In the genomic region with DNA sequence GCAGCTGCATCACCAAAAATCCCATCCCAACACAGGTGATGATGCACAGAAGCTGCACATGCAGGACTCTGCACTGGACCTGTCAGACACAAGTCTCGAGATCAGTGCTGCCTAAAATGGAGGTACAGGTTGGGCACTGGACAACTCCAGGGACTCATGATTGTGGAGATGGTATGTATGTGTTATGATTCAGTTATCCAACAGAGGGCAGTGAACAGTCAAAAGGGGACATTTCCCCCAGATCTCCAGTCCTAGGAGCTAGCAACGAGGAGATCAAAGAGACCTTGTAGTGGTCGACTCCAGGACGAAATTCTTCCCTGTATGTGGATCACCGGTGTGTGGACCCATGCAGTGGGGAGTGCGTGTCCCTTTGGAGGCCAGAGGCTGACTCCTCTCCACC, we compare ENCODE assay signal across 44 mouse cellular contexts. TPM values are rescaled to one million over a fixed set of nuclear protein-coding genes. Genes with fewer than 3 reads are reported as not detected.
DNase-seq lines count a peak whose midpoint lies in the region; ATAC-seq and TF ChIP-seq lines count a peak whose summit lies in the region.
"Had no signal": no experiment of that assay in that cellular context is flagged by ENCODE, and none has a peak within 500 bp of the region (broad histone marks: within the 10 kb centered on the region; RNA-seq: fewer than 3 reads in every experiment).

No protein-coding gene starts in this region.

- no peaks in the 10 kb centered on the region for H3K36me3 ChIP-seq in forebrain, postnatal 0 days (ENCODE audit: insufficient read depth)
- no peaks in the 10 kb centered on the region for H3K36me3 ChIP-seq in forebrain, embryonic 10.5 days (replicated peaks)
- H3K36me3 ChIP-seq: embryonic facial prominence, embryonic 12.5 days; forebrain, embryonic 12.5 days; G1E; heart, embryonic 15.5 days had no signal

- no peak overlapping the region for H3K9ac ChIP-seq in forebrain, postnatal 0 days
- H3K9ac ChIP-seq: embryonic facial prominence, embryonic 12.5 days; forebrain, embryonic 12.5 days; heart, embryonic 15.5 days; lung, embryonic 14.5 days had no signal

- H3K4me2 ChIP-seq in forebrain, postnatal 0 days (ENCODE audit: low read depth) = no peak overlapping the region
- H3K4me2 ChIP-seq: embryonic facial prominence, embryonic 12.5 days; forebrain, embryonic 12.5 days; heart, embryonic 15.5 days; lung, embryonic 14.5 days; midbrain, embryonic 11.5 days had no signal

- 0 out of 2 replicates have a peak, but pooled peaks cover 3% of the 10 kb centered on the region for H3K27me3 ChIP-seq in forebrain, postnatal 0 days (ENCODE audit: insufficient read depth, low read length)
- H3K27me3 ChIP-seq in forebrain, embryonic 10.5 days (ENCODE audit: poor library complexity, severe bottlenecking) = no peaks in the 10 kb centered on the region
- H3K27me3 ChIP-seq: embryonic facial prominence, embryonic 12.5 days; heart, embryonic 15.5 days had no signal

- no peak overlapping the region for H3K27ac ChIP-seq in forebrain, postnatal 0 days (ENCODE audit: low read depth, low read length)
- H3K27ac ChIP-seq in forebrain, embryonic 10.5 days = no peak overlapping the region
- H3K27ac ChIP-seq: embryonic facial prominence, embryonic 12.5 days; forebrain, embryonic 12.5 days; heart, embryonic 15.5 days; hindbrain, postnatal 0 days had no signal

- no peak for DNase-seq in forebrain, postnatal 0 days
- no peak for DNase-seq in forebrain, embryonic 10.5 days (ENCODE audit: extremely low spot score, low spot score)
- DNase-seq in A20 (ENCODE audit: low read depth, low spot score) = peak; percentile 28
- peak; percentile 49 for DNase-seq in R1 (ENCODE audit: low read depth, low spot score)
- no peak for DNase-seq in gastrocnemius, postnatal 14 days
- DNase-seq in left cerebral cortex, adult 11 months (ENCODE audit: low spot score) = no peak
- DNase-seq: adrenal gland, postnatal 25 days; B cell, adult 2 months; cerebellum, adult 2 months; cerebellum, postnatal 14 days; gastrocnemius, postnatal 10 days; kidney, adult 9 months; kidney, postnatal 10 days; layer of hippocampus, adult 9-11 months; lung, embryonic 14.5 days; lung, postnatal 14 days; right cerebral cortex, postnatal 25 days; spleen, adult 18-20 months; thymus, adult 18-20 months; thymus, postnatal 4 days had no signal

- no peak overlapping the region for H3K4me3 ChIP-seq in forebrain, postnatal 0 days (ENCODE audit: low read depth, low read length)
- no peak overlapping the region for H3K4me3 ChIP-seq in forebrain, embryonic 10.5 days
- H3K4me3 ChIP-seq: embryonic facial prominence, embryonic 12.5 days; erythroblast, embryonic 14.5 days; forebrain, embryonic 12.5 days; heart, embryonic 15.5 days had no signal

- intact Hi-C loops in gastrocnemius, postnatal 14 days (cut with DNase I; ENCODE audit: low total_unique reads) = no loop called here

- no peak for ATAC-seq in forebrain, postnatal 0 days
- peak; percentile 32; the same call in 1 of the 2 replicates for ATAC-seq in megakaryocyte progenitor cell, adult 5-6 weeks (replicated peaks; ENCODE audit: poor library complexity)
- ATAC-seq: hindbrain, postnatal 0 days; intestine, embryonic 16.5 days; midbrain, embryonic 16.5 days; Patski had no signal

- peak; percentile 5; the same call in 1 of the 2 replicates for TF ChIP-seq CTCF in forebrain, postnatal 0 days (IDR thresholded peaks at IDR 0.05; ENCODE audit: low read depth)

- WGBS in forebrain, postnatal 0 days = 50% methylated on average over 6 of the region's 6 CpGs
- 55% methylated on average over 6 of the region's 6 CpGs for WGBS in forebrain, embryonic 10.5 days

- no peaks in the 10 kb centered on the region for H3K4me1 ChIP-seq in forebrain, postnatal 0 days (ENCODE audit: insufficient read depth)
- H3K4me1 ChIP-seq in forebrain, embryonic 10.5 days = no peaks in the 10 kb centered on the region
- H3K4me1 ChIP-seq: embryonic facial prominence, embryonic 12.5 days; forebrain, embryonic 12.5 days had no signal

- no peaks in the 10 kb centered on the region for H3K9me3 ChIP-seq in forebrain, postnatal 0 days (ENCODE audit: low read length)
- H3K9me3 ChIP-seq in forebrain, embryonic 10.5 days = no peaks in the 10 kb centered on the region
- H3K9me3 ChIP-seq: embryonic facial prominence, embryonic 12.5 days; forebrain, embryonic 12.5 days; G1E; heart, embryonic 15.5 days had no signal

RNA-seq across cellular contexts. Expression of a gene that starts 8.5 kb away (rescaled TPM):
- total RNA-seq in forebrain, postnatal 0 days (2014; rRNA removed) = 18.0 and 22.1 TPM in 2 replicates
- 5.0 and 19.6 TPM in 2 replicates for polyA plus RNA-seq in forebrain, postnatal 0 days (2015; fragmentation: Nextera tagmentation; extraction: Ambion mirVana)
- polyA plus RNA-seq in forebrain, embryonic 10.5 days (2016; fragmentation: Nextera tagmentation; extraction: Ambion mirVana) = 1.2 and 1.9 TPM in 2 replicates
- total RNA-seq in megakaryocyte progenitor cell, adult 5-6 weeks (2015) = 11.8 and 16.3 TPM in 2 replicates
- 18.1 and 24.1 TPM in 2 replicates for total RNA-seq in megakaryocyte progenitor cell, adult 5-6 weeks (2017)
- 1 to 10 TPM; 3.3 to 3.4 TPM for total RNA-seq in gastrocnemius, postnatal 14 days (2021)

RNA-seq across cellular contexts. Expression of a gene that starts 19.6 kb away (rescaled TPM):
- total RNA-seq in forebrain, postnatal 0 days (2014; rRNA removed) = 8.6 and 13.8 TPM in 2 replicates
- polyA plus RNA-seq in forebrain, postnatal 0 days (2015; fragmentation: Nextera tagmentation; extraction: Ambion mirVana) = 16.4 and 20.6 TPM in 2 replicates
- polyA plus RNA-seq in forebrain, embryonic 10.5 days (2016; fragmentation: Nextera tagmentation; extraction: Ambion mirVana) = 4.4 and 5.1 TPM in 2 replicates
- total RNA-seq in megakaryocyte progenitor cell, adult 5-6 weeks (2015) = 0.73 and 0.81 TPM in 2 replicates
- total RNA-seq in megakaryocyte progenitor cell, adult 5-6 weeks (2017) = 0.54 and 0.87 TPM in 2 replicates
- total RNA-seq in gastrocnemius, postnatal 14 days (2021) = 1 to 10 TPM; 3.5 to 4.1 TPM

RNA-seq across cellular contexts. Expression of a gene that starts 28.0 kb away (rescaled TPM):
- 55.5 and 72.4 TPM in 2 replicates for total RNA-seq in forebrain, postnatal 0 days (2014; rRNA removed)
- polyA plus RNA-seq in forebrain, postnatal 0 days (2015; fragmentation: Nextera tagmentation; extraction: Ambion mirVana) = 40.7 and 43.1 TPM in 2 replicates
- polyA plus RNA-seq in forebrain, embryonic 10.5 days (2016; fragmentation: Nextera tagmentation; extraction: Ambion mirVana) = 107 and 108 TPM in 2 replicates
- total RNA-seq in megakaryocyte progenitor cell, adult 5-6 weeks (2015) = 46.8 and 49.6 TPM in 2 replicates
- total RNA-seq in megakaryocyte progenitor cell, adult 5-6 weeks (2017) = 147 and 151 TPM in 2 replicates
- total RNA-seq in gastrocnemius, postnatal 14 days (2021) = 10 to 100 TPM in 1 of 2 experiments, 1 to 10 TPM in 1; 9.7 to 11.9 TPM

RNA-seq across cellular contexts. Expression of a gene that starts 38.5 kb away (rescaled TPM):
- total RNA-seq in forebrain, postnatal 0 days (2014; rRNA removed) = 129 and 137 TPM in 2 replicates
- polyA plus RNA-seq in forebrain, postnatal 0 days (2015; fragmentation: Nextera tagmentation; extraction: Ambion mirVana) = 232 and 242 TPM in 2 replicates
- 425 and 433 TPM in 2 replicates for polyA plus RNA-seq in forebrain, embryonic 10.5 days (2016; fragmentation: Nextera tagmentation; extraction: Ambion mirVana)
- total RNA-seq in megakaryocyte progenitor cell, adult 5-6 weeks (2015) = 211 and 217 TPM in 2 replicates
- 234 and 248 TPM in 2 replicates for total RNA-seq in megakaryocyte progenitor cell, adult 5-6 weeks (2017)
- total RNA-seq in gastrocnemius, postnatal 14 days (2021) = 100 to 1,000 TPM; 105 to 114 TPM

RNA-seq across cellular contexts. Expression of a gene that starts 41.6 kb away (rescaled TPM):
- total RNA-seq in forebrain, postnatal 0 days (2014; rRNA removed) = not detected in 2 replicates
- polyA plus RNA-seq in forebrain, postnatal 0 days (2015; fragmentation: Nextera tagmentation; extraction: Ambion mirVana) = not detected in 2 replicates
- not detected in 2 replicates for polyA plus RNA-seq in forebrain, embryonic 10.5 days (2016; fragmentation: Nextera tagmentation; extraction: Ambion mirVana)
- not detected in 2 replicates for total RNA-seq in megakaryocyte progenitor cell, adult 5-6 weeks (2015)
- total RNA-seq in megakaryocyte progenitor cell, adult 5-6 weeks (2017) = not detected in 2 replicates
- total RNA-seq in gastrocnemius, postnatal 14 days (2021) = under 1 TPM in 1 of 2 experiments, not detected in 1; 0.22 TPM
- total RNA-seq: adrenal gland, adult 18-20 months; adrenal gland, postnatal 25 days; G1E; gastrocnemius, postnatal 10 days; granulocyte monocyte progenitor cell, adult 5-6 weeks; heart, postnatal 25 days; hindbrain, postnatal 0 days; left cerebral cortex, adult 18-20 months; left cerebral cortex, postnatal 14 days; liver, adult 2 months; neutrophil, adult 5-6 weeks had no signal
- polyA plus RNA-seq: cerebellum, adult 2 months; cortical plate, adult 2 months; embryonic facial prominence, embryonic 12.5 days; erythroblast, embryonic 14.5 days; forebrain, embryonic 12.5 days; G1E; heart, embryonic 15.5 days; hindbrain, embryonic 11.5 days; hindbrain, postnatal 0 days; intestine, embryonic 16.5 days; large intestine, adult 2 months; limb, embryonic 11.5 days; liver, adult 2 months; lung, embryonic 14.5 days; midbrain, embryonic 11.5 days; midbrain, embryonic 16.5 days; neural tube, embryonic 11.5 days; Patski; stomach, embryonic 16.5 days had no signal

Comparison
In these comparisons a context has a peak if more than half of its experiments do, and no peak if none do; other contexts are left out.
1. DNase-seq: peak in A20 (single experiment) and R1 (single experiment); none in forebrain, postnatal 0 days (single experiment), forebrain, embryonic 10.5 days (single experiment), gastrocnemius, postnatal 14 days (single experiment) and left cerebral cortex, adult 11 months (single experiment).